Mouse (Mus musculus) forebrain, embryonic 16.5 days (tissue): ENCODE results near the gene Olfr420. TPM values are rescaled to one million over a fixed set of nuclear protein-coding genes. Genes with fewer than 3 reads are reported as not detected.

ENCODE experiments used
- ATAC-seq: fragments of 200-750 bp; cut with Nextera tagmentation; 2 replicates; pipeline ENCODE4 v1.8.0; 2017; ENCODE audit warnings: mild to moderate bottlenecking, moderate library complexity
- H3K27ac ChIP-seq: fragments of 300-500 bp; sonication (generic); 2 replicates; pipeline ENCODE4 v1.5.1; 2014; ENCODE audit warnings: low read length, control low read depth
- H3K27me3 ChIP-seq: fragments of 300-500 bp; sonication (generic); replicated peaks from 2 replicates; pipeline ENCODE4 v1.6.1; 2014; ENCODE audit warnings: low read length; ENCODE audit not compliant: control insufficient read depth, insufficient read depth
- H3K36me3 ChIP-seq: fragments of 300-500 bp; sonication (generic); 2 replicates; pipeline ENCODE4 v1.6.1; 2014; ENCODE audit not compliant: control insufficient read depth, insufficient read depth
- H3K4me1 ChIP-seq: fragments of 300-500 bp; sonication (generic); replicated peaks from 2 replicates; pipeline ENCODE4 v1.6.1; 2014; ENCODE audit warnings: low read length; ENCODE audit not compliant: control insufficient read depth, insufficient read depth
- H3K4me2 ChIP-seq: fragments of 300-500 bp; sonication (generic); 2 replicates; pipeline ENCODE4 v1.6.1; 2014; ENCODE audit warnings: mild to moderate bottlenecking, low read length, control low read depth
- H3K4me3 ChIP-seq: fragments of 300-500 bp; sonication (generic); replicated peaks from 2 replicates; pipeline ENCODE4 v1.5.1; 2014; ENCODE audit warnings: mild to moderate bottlenecking, low read length, control low read depth
- H3K9ac ChIP-seq: fragments of 300-500 bp; sonication (generic); replicated peaks from 2 replicates; pipeline ENCODE4 v1.6.1; 2014; ENCODE audit warnings: low read depth, low read length, control low read depth
- H3K9me3 ChIP-seq: fragments of 300-500 bp; sonication (generic); 2 replicates; pipeline ENCODE4 v1.6.1; 2016; ENCODE audit warnings: low read length; ENCODE audit not compliant: control insufficient read depth
- WGBS: fragments of 180-500 bp; shearing (Covaris S2); extraction: QIAGEN DNeasy Blood & Tissue Kit; methylation state at CpG from one replicate; pipeline ENCODE4 v1.1.7; 2014; 5-methylcytosine and 5-hydroxymethylcytosine counted together
- polyA plus RNA-seq: library from polyadenylated mRNA; unstranded; fragments of >200 nt; fragmentation: Nextera tagmentation; extraction: Ambion mirVana; gene quantifications from 2 replicates; pipeline ENCODE4 v1.2.1, GENCODE M21; 2015

Gene Olfr420
- polyA plus RNA-seq = not detected in 2 replicates

GRCm38 (mm10) chr1:174155333-174155732 lies at the start of gene Olfr420:
TSS of gene Olfr420 (plus strand) at chr1:174155633.
- Histone ChIP-seq H3K9me3 (no peaks in the 10 kb centered on the region), H3K9ac (no peak within 1 kb of the TSS), H3K27me3 (no peaks in the 10 kb centered on the region), H3K27ac (no peak within 1 kb of the TSS), H3K4me3 (no peak within 1 kb of the TSS), H3K36me3 (no peaks in the 10 kb centered on the region), H3K4me1 (no peaks in the 10 kb centered on the region), H3K4me2 (no peak within 1 kb of the TSS)
- WGBS = 88% methylated on average over 1 of the region's 1 CpGs
- ATAC-seq = no peak

DNA sequence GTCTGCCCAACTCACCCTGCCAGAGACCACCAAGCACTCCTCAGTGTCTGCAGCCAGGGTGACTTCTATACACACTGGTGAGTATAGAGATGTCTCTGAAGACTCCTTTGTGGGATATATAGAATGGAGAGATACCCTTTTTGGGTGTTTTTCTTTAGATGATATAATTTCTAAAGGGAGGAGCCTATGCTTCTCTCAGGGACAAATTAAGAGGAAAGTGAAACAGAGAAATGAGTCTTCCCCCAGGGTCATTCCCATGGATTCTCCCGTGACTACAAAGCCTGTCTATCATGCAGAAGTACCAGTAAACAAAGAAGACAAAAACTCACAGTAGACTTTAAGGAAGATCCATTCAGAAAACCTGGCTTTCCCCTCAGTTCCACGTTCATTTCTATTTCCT lies 34.4 kb upstream of the Olfr420 start, which contains the start of gene Olfr231:
Gene Olfr231, minus strand, starts transcription at position 101 of the 400 bp plus-strand sequence.
- ATAC-seq = no peak
- Histone ChIP-seq H3K4me2 (no peak within 1 kb of the TSS), H3K9me3 (no peaks in the 10 kb centered on the region), H3K9ac (no peak within 1 kb of the TSS), H3K27ac (no peak within 1 kb of the TSS), H3K4me1 (no peaks in the 10 kb centered on the region), H3K4me3 (no peak within 1 kb of the TSS), H3K36me3 (no peaks in the 10 kb centered on the region), H3K27me3 (no peaks in the 10 kb centered on the region)
- WGBS = 53% methylated on average over 2 of the region's 2 CpGs

DNA sequence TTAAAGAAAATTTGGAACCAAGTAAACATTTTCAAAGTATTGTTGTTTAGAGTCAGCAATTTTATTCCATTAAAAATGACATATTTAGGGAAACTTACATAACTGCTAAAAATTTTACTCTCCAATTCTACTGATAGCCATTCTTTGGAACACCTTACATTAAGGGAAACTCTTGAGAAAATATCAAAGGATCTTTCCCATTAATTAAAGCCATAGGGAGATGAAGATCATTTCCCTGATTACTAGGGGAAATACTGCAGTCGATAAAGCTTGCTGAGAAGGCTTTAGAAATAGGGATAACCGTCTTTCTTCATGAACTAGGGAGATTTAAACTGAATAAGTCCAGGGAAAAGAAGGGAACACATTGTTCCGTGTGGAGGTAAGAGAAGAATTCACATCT lies 24.2 kb upstream of the Olfr420 start, which contains the start of gene Olfr424:
Gene Olfr424, plus strand, starts transcription at position 301 of the 400 bp plus-strand sequence.
- H3K4me3 ChIP-seq = no peak within 1 kb of the TSS
- H3K9me3 ChIP-seq = no peaks in the 10 kb centered on the region
- WGBS = 68% methylated on average over 3 of the region's 3 CpGs
- H3K4me1 ChIP-seq = no peaks in the 10 kb centered on the region
- no peak within 1 kb of the TSS for H3K4me2 ChIP-seq
- no peaks in the 10 kb centered on the region for H3K27me3 ChIP-seq
- no peak for ATAC-seq
- no peak within 1 kb of the TSS for H3K9ac ChIP-seq
- H3K27ac ChIP-seq = no peak within 1 kb of the TSS
- no peaks in the 10 kb centered on the region for H3K36me3 ChIP-seq

DNA sequence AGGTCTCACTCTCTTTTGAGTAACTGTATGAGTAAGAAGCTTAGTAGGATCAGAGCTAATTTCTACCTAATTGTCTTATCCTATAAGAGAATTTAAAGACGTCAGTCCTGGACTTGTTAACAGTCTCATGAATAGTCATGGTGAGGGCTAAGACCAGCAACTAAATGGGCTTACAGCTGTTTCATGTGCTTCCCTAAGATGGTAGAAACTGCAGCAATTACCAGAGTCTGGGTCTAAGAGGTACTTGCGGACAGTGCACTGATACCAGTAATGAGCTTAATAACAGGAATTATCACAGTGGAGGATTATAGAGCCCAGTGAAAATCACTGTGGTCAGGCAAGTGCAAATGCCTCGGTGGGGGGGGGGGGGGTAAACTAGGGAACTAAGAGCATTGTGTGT lies 23.4 kb upstream of the Olfr420 start:
- no peaks in the 10 kb centered on the region for H3K27me3 ChIP-seq
- no peak overlapping the region for H3K9ac ChIP-seq
- ATAC-seq = no peak
- H3K4me2 ChIP-seq = no peak overlapping the region
- no peaks in the 10 kb centered on the region for H3K9me3 ChIP-seq
- H3K36me3 ChIP-seq = no peaks in the 10 kb centered on the region
- WGBS = 14% methylated on average over 3 of the region's 3 CpGs
- H3K4me1 ChIP-seq = no peaks in the 10 kb centered on the region
- H3K27ac ChIP-seq = no peak overlapping the region
- H3K4me3 ChIP-seq = no peak overlapping the region

- 73% methylated on average over 2 of the region's 2 CpGs for WGBS
- Histone ChIP-seq H3K36me3 (no peaks in the 10 kb centered on the region), H3K27ac (no peak overlapping the region), H3K4me3 (no peak overlapping the region), H3K27me3 (no peaks in the 10 kb centered on the region), H3K9me3 (no peaks in the 10 kb centered on the region), H3K9ac (no peak overlapping the region), H3K4me2 (no peak overlapping the region), H3K4me1 (no peaks in the 10 kb centered on the region)
- ATAC-seq = no peak
Measured at GRCm38 (mm10) chr1:174141384-174141783, 14.0 kb upstream of the Olfr420 start.

DNA sequence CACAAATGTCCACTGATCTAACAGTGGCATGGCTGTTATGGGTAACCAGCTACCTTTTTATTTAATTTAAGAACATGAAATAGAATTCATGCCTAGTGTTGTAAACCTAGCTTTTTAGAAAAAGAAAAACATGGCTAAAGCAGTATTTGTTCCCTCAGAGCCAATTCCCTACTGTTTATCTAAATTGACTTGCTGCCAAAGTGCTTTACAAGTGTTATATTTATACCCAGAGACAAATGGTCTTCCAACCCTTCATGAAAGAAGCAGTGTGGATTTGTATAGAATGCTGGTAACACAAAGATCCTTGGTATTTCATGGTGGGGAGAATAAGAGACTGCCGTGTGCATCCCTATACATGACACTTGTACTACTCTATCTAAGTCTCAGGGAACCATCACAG lies 8.7 kb upstream of the Olfr420 start:
- H3K4me3 ChIP-seq = no peak overlapping the region
- H3K36me3 ChIP-seq = no peaks in the 10 kb centered on the region
- no peak for ATAC-seq
- H3K9ac ChIP-seq = no peak overlapping the region
- H3K4me1 ChIP-seq = no peaks in the 10 kb centered on the region
- no peak overlapping the region for H3K4me2 ChIP-seq
- WGBS = 85% methylated on average over 1 of the region's 1 CpGs
- H3K9me3 ChIP-seq = no peaks in the 10 kb centered on the region
- H3K27me3 ChIP-seq = no peaks in the 10 kb centered on the region
- H3K27ac ChIP-seq = no peak overlapping the region

DNA sequence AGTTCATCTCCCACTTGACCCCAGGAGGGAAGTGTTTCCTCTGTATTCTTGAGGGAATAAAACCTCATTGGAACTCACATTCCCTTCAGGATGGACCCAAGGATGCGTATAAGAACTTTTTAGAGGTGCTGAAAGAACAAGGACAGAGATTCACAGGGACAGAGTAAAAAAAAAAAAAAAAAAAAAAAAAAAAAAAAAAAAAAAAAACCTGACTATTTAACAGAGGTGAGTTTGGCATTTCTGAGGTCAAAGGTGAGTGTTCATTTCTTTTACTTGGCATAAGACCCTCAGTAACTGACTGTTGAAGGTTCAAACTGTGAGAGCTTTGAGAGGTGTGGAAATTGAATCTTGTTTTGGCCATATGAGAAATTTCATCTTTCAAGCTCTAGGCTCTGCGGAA lies 6.1 kb upstream of the Olfr420 start:
- Histone ChIP-seq H3K27ac (no peak overlapping the region), H3K4me3 (no peak overlapping the region), H3K9me3 (no peaks in the 10 kb centered on the region), H3K27me3 (no peaks in the 10 kb centered on the region), H3K9ac (no peak overlapping the region), H3K4me1 (no peaks in the 10 kb centered on the region), H3K36me3 (no peaks in the 10 kb centered on the region), H3K4me2 (no peak overlapping the region)
- no peak for ATAC-seq
- 88% methylated on average over 2 of the region's 2 CpGs for WGBS

GRCm38 (mm10) chr1:174157622-174158021 lies 2.2 kb downstream of the Olfr420 start:
- H3K4me3 ChIP-seq = no peak overlapping the region
- no peaks in the 10 kb centered on the region for H3K27me3 ChIP-seq
- no peak for ATAC-seq
- H3K9me3 ChIP-seq = no peaks in the 10 kb centered on the region
- no peaks in the 10 kb centered on the region for H3K4me1 ChIP-seq
- H3K4me2 ChIP-seq = no peak overlapping the region
- H3K36me3 ChIP-seq = no peaks in the 10 kb centered on the region
- H3K9ac ChIP-seq = no peak overlapping the region
- H3K27ac ChIP-seq = no peak overlapping the region
- 94% methylated on average over 3 of the region's 3 CpGs for WGBS

GRCm38 (mm10) chr1:174158512-174158911 lies 3.1 kb downstream of the Olfr420 start:
- Histone ChIP-seq H3K4me2 (no peak overlapping the region), H3K4me3 (no peak overlapping the region), H3K9me3 (no peaks in the 10 kb centered on the region), H3K27me3 (no peaks in the 10 kb centered on the region), H3K4me1 (no peaks in the 10 kb centered on the region), H3K9ac (no peak overlapping the region), H3K27ac (no peak overlapping the region), H3K36me3 (no peaks in the 10 kb centered on the region)
- ATAC-seq = no peak
- WGBS = 86% methylated on average over 1 of the region's 1 CpGs

DNA sequence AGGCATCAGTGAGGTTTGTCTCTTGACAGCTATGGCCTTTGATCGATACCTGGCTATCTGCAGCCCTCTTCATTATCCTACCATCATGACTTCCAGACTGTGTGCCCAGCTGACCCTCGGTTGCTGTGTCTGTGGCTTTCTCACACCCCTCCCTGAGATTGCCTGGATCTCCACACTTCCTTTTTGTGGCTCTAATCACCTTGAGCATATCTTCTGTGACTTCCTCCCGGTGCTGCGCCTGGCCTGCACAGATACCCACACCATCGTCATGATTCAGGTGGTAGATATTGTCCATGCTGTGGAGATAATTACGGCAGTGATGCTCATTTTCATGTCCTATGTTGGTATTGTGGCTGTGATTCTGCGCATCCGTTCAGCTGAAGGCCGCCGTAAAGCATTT lies 3.7 kb downstream of the Olfr420 start:
- no peak for ATAC-seq
- WGBS = 93% methylated on average over 10 of the region's 10 CpGs

More for the DNA sequence above, 3.7 kb downstream of the Olfr420 start:
- Histone ChIP-seq H3K27ac (no peak overlapping the region), H3K4me3 (no peak overlapping the region), H3K27me3 (no peaks in the 10 kb centered on the region), H3K9me3 (no peaks in the 10 kb centered on the region), H3K4me2 (no peak overlapping the region), H3K9ac (no peak overlapping the region), H3K36me3 (no peaks in the 10 kb centered on the region), H3K4me1 (no peaks in the 10 kb centered on the region)
